Mouse (Mus musculus) small intestine, adult 2 months (tissue): ENCODE measurements around the gene Spryd3. TPM values are rescaled to one million over a fixed set of nuclear protein-coding genes. Genes with fewer than 3 reads are reported as not detected.

Experiments
- H3K27ac ChIP-seq: fragments of 200-500 bp; 2 replicates; pipeline ENCODE4 v1.5.1; 2012; ENCODE audit warnings: low read depth, low read length, control low read depth, inconsistent platforms; ENCODE audit not compliant: insufficient read depth
- H3K27me3 ChIP-seq: fragments of 200-500 bp; 2 replicates; pipeline ENCODE4 v1.6.1; 2012; ENCODE audit warnings: mild to moderate bottlenecking, moderate library complexity, low read length, inconsistent platforms; ENCODE audit not compliant: control insufficient read depth, insufficient read depth
- H3K36me3 ChIP-seq: fragments of 200-500 bp; 2 replicates; pipeline ENCODE4 v1.6.1; 2012; ENCODE audit warnings: mild to moderate bottlenecking, low read length, control low read depth, inconsistent platforms; ENCODE audit not compliant: control insufficient read depth, insufficient read depth
- H3K4me1 ChIP-seq: fragments of 200-500 bp; 2 replicates; pipeline ENCODE4 v1.6.1; 2012; ENCODE audit warnings: low read length, inconsistent platforms, mixed read lengths; ENCODE audit not compliant: control insufficient read depth, insufficient read depth, insufficient read length
- H3K4me3 ChIP-seq: fragments of 200-500 bp; 2 replicates; pipeline ENCODE4 v1.5.1; 2012; ENCODE audit warnings: low read depth, mild to moderate bottlenecking, control low read depth, inconsistent platforms, low read length, moderate library complexity
- CTCF ChIP-seq: fragments of 200-500 bp; IDR thresholded peaks from 2 replicates; pipeline ENCODE4 v1.5.1; 2012; ENCODE audit warnings: low read depth, mild to moderate bottlenecking, control low read depth, inconsistent platforms, low read length, moderate library complexity, mixed read lengths; ENCODE audit not compliant: insufficient replicate concordance, insufficient read length; ENCODE audit errors: extremely low read depth
- POLR2A ChIP-seq: fragments of 200-500 bp; IDR thresholded peaks from 2 replicates; pipeline ENCODE4 v1.6.1; 2012; ENCODE audit warnings: low read depth, mild to moderate bottlenecking, control low read depth, inconsistent platforms, low read length, moderate library complexity
- WGBS: fragments of 180-500 bp; shearing (Covaris S2); methylation state at CpG from one replicate; pipeline ENCODE4 v1.1.7; 2018; 5-methylcytosine and 5-hydroxymethylcytosine counted together
- polyA plus RNA-seq: library from polyadenylated mRNA; depleted of rRNA; stranded (reverse); fragments of >200 nt; gene quantifications from 2 replicates; pipeline ENCODE4 v1.2.3, GENCODE M21; 2012

Gene Spryd3
- polyA plus RNA-seq, 1 experiment: 48.8 TPM

- Histone ChIP-seq H3K27ac (no peak overlapping the region), H3K27me3 (no peaks in the 10 kb centered on the region), H3K4me1 (no peaks in the 10 kb centered on the region), H3K36me3 (peaks cover 39% of the 10 kb centered on the region), H3K4me3 (no peak overlapping the region)
- 92% methylated on average over 4 of the region's 4 CpGs for WGBS
- TF ChIP-seq POLR2A (no peak), CTCF (no peak)
Measured at GRCm38 (mm10) chr15:102113674-102114073, 22.4 kb downstream of the Spryd3 start.

DNA sequence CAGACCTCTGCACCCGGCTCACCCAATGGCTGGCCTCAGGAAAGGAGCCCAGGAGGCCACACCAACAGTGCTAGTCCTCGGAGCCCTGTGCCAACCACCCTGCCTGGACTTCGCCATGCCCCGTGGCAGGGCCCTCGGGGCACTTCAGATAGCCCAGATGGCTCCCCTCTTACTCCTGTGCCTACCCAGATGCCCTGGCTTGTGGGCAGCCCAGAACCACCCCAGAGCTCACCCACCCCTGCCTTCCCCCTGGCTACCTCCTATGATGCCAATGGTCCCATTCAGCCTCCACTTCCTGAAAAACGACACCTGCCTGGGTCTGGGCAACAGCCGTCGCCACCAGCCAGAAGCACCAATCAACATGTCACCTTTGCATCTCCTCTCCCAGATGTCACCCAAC, 23.2 kb downstream of the Spryd3 start:
- no peaks in the 10 kb centered on the region for H3K27me3 ChIP-seq
- H3K36me3 ChIP-seq: peaks cover 32% of the 10 kb centered on the region
- WGBS: 76% methylated on average over 8 of the region's 8 CpGs
- no peak overlapping the region for H3K4me3 ChIP-seq
- TF ChIP-seq POLR2A: no peak
- no peak for TF ChIP-seq CTCF
- no peak overlapping the region for H3K27ac ChIP-seq
- peaks cover under 1% of the 10 kb centered on the region for H3K4me1 ChIP-seq

GRCm38 (mm10) chr15:102112181-102112580, 23.9 kb downstream of the Spryd3 start:
- no peaks in the 10 kb centered on the region for H3K27me3 ChIP-seq
- H3K4me1 ChIP-seq: peaks cover 3% of the 10 kb centered on the region
- TF ChIP-seq POLR2A: no peak
- TF ChIP-seq CTCF: no peak
- no peak overlapping the region for H3K27ac ChIP-seq
- H3K4me3 ChIP-seq: no peak overlapping the region
- H3K36me3 ChIP-seq: peaks cover 27% of the 10 kb centered on the region
- WGBS: 92% methylated on average over 6 of the region's 6 CpGs

- H3K36me3 ChIP-seq: peaks cover 20% of the 10 kb centered on the region
- no peak overlapping the region for H3K27ac ChIP-seq
- no peak overlapping the region for H3K4me3 ChIP-seq
- H3K4me1 ChIP-seq: peaks cover 9% of the 10 kb centered on the region
- no peaks in the 10 kb centered on the region for H3K27me3 ChIP-seq
- WGBS: 85% methylated on average over 11 of the region's 11 CpGs
- TF ChIP-seq POLR2A (no peak), CTCF (no peak)
Measured at GRCm38 (mm10) chr15:102111495-102111829, 24.6 kb downstream of the Spryd3 start.

GRCm38 (mm10) chr15:102110701-102111494, 25.1 kb downstream of the Spryd3 start:
- no peak overlapping the region for H3K27ac ChIP-seq
- 86% methylated on average over 29 of the region's 29 CpGs for WGBS
- H3K4me3 ChIP-seq: no peak overlapping the region
- no peaks in the 10 kb centered on the region for H3K27me3 ChIP-seq
- TF ChIP-seq CTCF: no peak
- TF ChIP-seq POLR2A: no peak
- peaks cover 13% of the 10 kb centered on the region for H3K4me1 ChIP-seq
- peaks cover 15% of the 10 kb centered on the region for H3K36me3 ChIP-seq

DNA sequence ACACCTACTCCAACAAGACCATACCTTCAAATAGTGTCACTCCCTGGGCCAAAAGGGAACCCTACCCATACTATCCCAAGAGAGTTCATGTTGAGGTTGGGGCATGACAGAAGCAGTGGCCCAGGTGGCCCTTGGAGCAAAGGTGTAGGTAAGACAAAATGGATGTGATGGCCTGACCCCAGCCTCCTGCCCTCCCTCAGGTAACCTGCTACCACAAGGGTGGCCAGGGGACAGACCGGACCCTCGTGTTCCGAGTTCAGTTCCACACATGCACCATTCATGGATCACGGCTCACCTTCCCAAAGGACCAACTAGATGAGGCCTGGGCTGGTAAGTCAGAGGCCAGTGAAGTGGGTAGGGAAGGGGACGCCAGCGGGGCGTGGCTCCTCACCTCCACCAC, 25.8 kb downstream of the Spryd3 start:
- H3K4me3 ChIP-seq: no peak overlapping the region
- peaks cover 18% of the 10 kb centered on the region for H3K4me1 ChIP-seq
- H3K36me3 ChIP-seq: peaks cover 9% of the 10 kb centered on the region; the same call in 1 of the 2 replicates
- TF ChIP-seq POLR2A (no peak), CTCF (no peak)
- H3K27ac ChIP-seq: no peak overlapping the region
- no peaks in the 10 kb centered on the region for H3K27me3 ChIP-seq
- WGBS: 95% methylated on average over 7 of the region's 7 CpGs

- TF ChIP-seq POLR2A (no peak), CTCF (peak; percentile 75; the same call in 1 of the 2 replicates)
- 41% methylated on average over 18 of the region's 18 CpGs for WGBS
- H3K4me1 ChIP-seq: peaks cover 23% of the 10 kb centered on the region
- no peak overlapping the region for H3K4me3 ChIP-seq
- no peaks in the 10 kb centered on the region for H3K27me3 ChIP-seq
- H3K27ac ChIP-seq: no peak overlapping the region
- peaks cover 7% of the 10 kb centered on the region; the same call in 1 of the 2 replicates for H3K36me3 ChIP-seq
Measured at GRCm38 (mm10) chr15:102108651-102109525, 27.1 kb downstream of the Spryd3 start.
